Mouse (Mus musculus) embryonic facial prominence, embryonic 15.5 days (tissue): Measurements from ENCODE around the gene Flrt1. TPM values are rescaled to one million over a fixed set of nuclear protein-coding genes. Genes with fewer than 3 reads are reported as not detected.

Source experiments
- ATAC-seq: fragments of 200-750 bp; cut with Nextera tagmentation; 2 replicates; pipeline ENCODE4 v1.8.0; 2017; ENCODE audit warnings: low read depth, moderate TSS enrichment; ENCODE audit not compliant: insufficient number of reproducible peaks, low FRiP score, low TSS enrichment
- H3K27ac ChIP-seq: fragments of 300-500 bp; sonication (generic); replicated peaks from 2 replicates; pipeline ENCODE4 v1.5.1; 2015; ENCODE audit warnings: mild to moderate bottlenecking, inconsistent platforms
- H3K27me3 ChIP-seq: fragments of 300-500 bp; sonication (generic); 2 replicates; pipeline ENCODE4 v1.6.1; 2015; ENCODE audit warnings: inconsistent platforms
- H3K36me3 ChIP-seq: fragments of 300-500 bp; sonication (generic); 2 replicates; pipeline ENCODE4 v1.6.1; 2015; ENCODE audit warnings: mild to moderate bottlenecking, inconsistent platforms
- H3K4me1 ChIP-seq: fragments of 300-500 bp; sonication (generic); 2 replicates; pipeline ENCODE4 v1.6.1; 2015; ENCODE audit warnings: inconsistent platforms
- H3K4me2 ChIP-seq: fragments of 300-500 bp; sonication (generic); replicated peaks from 2 replicates; pipeline ENCODE4 v1.6.1; 2015; ENCODE audit warnings: mild to moderate bottlenecking, inconsistent platforms
- H3K4me3 ChIP-seq: fragments of 300-500 bp; sonication (generic); replicated peaks from 2 replicates; pipeline ENCODE4 v1.5.1; 2015; ENCODE audit warnings: mild to moderate bottlenecking, inconsistent platforms
- H3K9ac ChIP-seq: fragments of 300-500 bp; sonication (generic); 2 replicates; pipeline ENCODE4 v1.6.1; 2015; ENCODE audit warnings: inconsistent platforms
- H3K9me3 ChIP-seq: fragments of 300-500 bp; sonication (generic); replicated peaks from 2 replicates; pipeline ENCODE4 v1.6.1; 2016; ENCODE audit warnings: inconsistent platforms
- WGBS: fragments of 180-500 bp; shearing (Covaris S2); methylation state at CpG from one replicate; pipeline ENCODE4 v1.1.7; 2015; 5-methylcytosine and 5-hydroxymethylcytosine counted together
- polyA plus RNA-seq: library from polyadenylated mRNA; unstranded; fragments of >200 nt; fragmentation: Nextera tagmentation; extraction: Ambion mirVana; gene quantifications from 2 replicates; pipeline ENCODE4 v1.2.1, GENCODE M21; 2015

The Flrt1 gene
- polyA plus RNA-seq, 1 experiment from 2014 or later = 19.2 TPM

GRCm38 (mm10) chr19:7142207-7142915, 36.8 kb upstream of the Flrt1 start:
- no peaks in the 10 kb centered on the region for H3K9me3 ChIP-seq
- no peak overlapping the region for H3K9ac ChIP-seq
- H3K4me3 ChIP-seq = no peak overlapping the region
- peaks cover 17% of the 10 kb centered on the region for H3K27me3 ChIP-seq
- H3K4me2 ChIP-seq = no peak overlapping the region
- peaks cover 76% of the 10 kb centered on the region for H3K4me1 ChIP-seq
- no peak for ATAC-seq
- H3K36me3 ChIP-seq = no peaks in the 10 kb centered on the region
- WGBS = 32% methylated on average over 5 of the region's 5 CpGs
- no peak overlapping the region for H3K27ac ChIP-seq

GRCm38 (mm10) chr19:7140856-7141421, 35.4 kb upstream of the Flrt1 start:
- no peak overlapping the region for H3K9ac ChIP-seq
- WGBS = 45% methylated on average over 12 of the region's 12 CpGs
- H3K9me3 ChIP-seq = no peaks in the 10 kb centered on the region
- H3K27me3 ChIP-seq = peaks cover 14% of the 10 kb centered on the region
- no peak overlapping the region for H3K4me3 ChIP-seq
- H3K27ac ChIP-seq = peak overlapping the region; percentile 40; the same call in 1 of the 2 replicates
- no peaks in the 10 kb centered on the region for H3K36me3 ChIP-seq
- H3K4me2 ChIP-seq = no peak overlapping the region
- H3K4me1 ChIP-seq = peaks cover 87% of the 10 kb centered on the region
- ATAC-seq = no peak

GRCm38 (mm10) chr19:7140373-7140772, 34.8 kb upstream of the Flrt1 start:
- H3K4me3 ChIP-seq = no peak overlapping the region
- H3K9ac ChIP-seq = peak overlapping the region; percentile 21; the same call in 1 of the 2 replicates
- H3K27ac ChIP-seq = peak overlapping the region; percentile 40
- ATAC-seq = no peak
- 51% methylated on average over 6 of the region's 6 CpGs for WGBS
- H3K4me1 ChIP-seq = peaks cover 93% of the 10 kb centered on the region
- H3K4me2 ChIP-seq = no peak overlapping the region
- peaks cover 8% of the 10 kb centered on the region for H3K27me3 ChIP-seq
- H3K36me3 ChIP-seq = no peaks in the 10 kb centered on the region
- H3K9me3 ChIP-seq = no peaks in the 10 kb centered on the region

GRCm38 (mm10) chr19:7139321-7139720, 33.8 kb upstream of the Flrt1 start:
- Histone ChIP-seq H3K4me1 (peaks cover 99% of the 10 kb centered on the region), H3K4me2 (no peak overlapping the region), H3K27me3 (0 out of 2 replicates have a peak, but pooled peaks cover 2% of the 10 kb centered on the region), H3K36me3 (no peaks in the 10 kb centered on the region), H3K4me3 (no peak overlapping the region), H3K9me3 (no peaks in the 10 kb centered on the region), H3K9ac (no peak overlapping the region), H3K27ac (no peak overlapping the region)
- no peak for ATAC-seq
- WGBS = 40% methylated on average over 4 of the region's 4 CpGs

GRCm38 (mm10) chr19:7138327-7138726, 32.8 kb upstream of the Flrt1 start:
- ATAC-seq = no peak
- Histone ChIP-seq H3K27ac (no peak overlapping the region), H3K4me1 (peaks cover 95% of the 10 kb centered on the region), H3K9me3 (no peaks in the 10 kb centered on the region), H3K9ac (no peak overlapping the region), H3K27me3 (0 out of 2 replicates have a peak, but pooled peaks cover 2% of the 10 kb centered on the region), H3K4me3 (no peak overlapping the region), H3K4me2 (no peak overlapping the region), H3K36me3 (no peaks in the 10 kb centered on the region)
- 20% methylated on average over 14 of the region's 14 CpGs for WGBS

- Histone ChIP-seq H3K27me3 (peaks cover 2% of the 10 kb centered on the region; the same call in 1 of the 2 replicates), H3K27ac (peak overlapping the region; percentile 79), H3K9ac (no peak overlapping the region), H3K4me2 (no peak overlapping the region), H3K9me3 (no peaks in the 10 kb centered on the region), H3K4me1 (peaks cover 81% of the 10 kb centered on the region), H3K36me3 (no peaks in the 10 kb centered on the region), H3K4me3 (no peak overlapping the region)
- no peak for ATAC-seq
- 37% methylated on average over 14 of the region's 14 CpGs for WGBS
These were observed 31.4 kb upstream of the Flrt1 start for GRCm38 (mm10) chr19:7136714-7137498.

DNA sequence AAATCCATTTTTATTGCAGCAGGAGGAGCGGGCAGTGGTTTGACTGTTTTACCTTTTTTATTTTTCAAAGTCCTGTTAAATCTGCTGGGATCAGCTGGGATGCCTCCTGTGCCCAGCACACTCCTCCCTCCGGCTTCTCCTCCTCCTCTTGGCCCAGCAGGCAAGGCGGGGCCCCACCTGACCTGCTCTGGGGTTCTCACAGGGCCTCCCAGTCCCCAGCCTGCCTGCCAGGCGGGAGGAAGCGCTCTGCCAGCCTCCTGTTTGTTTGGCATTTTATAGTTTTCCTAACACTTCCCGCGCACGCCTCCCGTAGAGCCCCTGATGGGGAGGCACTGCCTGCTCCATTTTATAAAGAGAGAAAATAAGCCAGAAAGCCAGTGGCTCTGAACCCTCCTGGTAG, 30.5 kb upstream of the Flrt1 start:
- no peaks in the 10 kb centered on the region for H3K36me3 ChIP-seq
- peaks cover 2% of the 10 kb centered on the region; the same call in 1 of the 2 replicates for H3K27me3 ChIP-seq
- WGBS = 14% methylated on average over 9 of the region's 9 CpGs
- peak; percentile 61 for ATAC-seq
- peaks cover 72% of the 10 kb centered on the region for H3K4me1 ChIP-seq
- peak overlapping the region; percentile 24 for H3K4me2 ChIP-seq
- no peak overlapping the region for H3K4me3 ChIP-seq
- peak overlapping the region; percentile 79 for H3K27ac ChIP-seq
- H3K9ac ChIP-seq = no peak overlapping the region
- no peaks in the 10 kb centered on the region for H3K9me3 ChIP-seq

DNA sequence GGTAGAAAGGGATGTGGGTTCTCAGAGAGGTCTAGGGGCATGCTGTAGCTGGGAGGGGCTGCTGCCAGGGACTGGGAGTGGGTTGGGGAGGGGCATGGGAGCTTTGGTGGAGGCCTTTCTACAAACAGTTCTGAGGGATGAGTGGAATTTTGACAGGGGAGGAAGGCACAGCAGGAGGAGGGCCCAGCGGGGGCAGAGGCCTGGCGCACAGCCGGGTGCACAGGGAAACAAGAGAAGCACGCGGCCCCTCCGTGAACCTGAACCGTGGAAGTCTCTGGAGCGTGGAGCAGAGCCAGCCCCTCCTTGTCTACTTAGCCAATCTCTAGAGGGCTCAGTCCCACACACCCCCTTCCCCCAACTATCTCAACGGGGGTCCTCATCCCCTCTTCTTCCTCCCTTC, 30.0 kb upstream of the Flrt1 start:
- no peaks in the 10 kb centered on the region for H3K9me3 ChIP-seq
- H3K4me2 ChIP-seq = peak overlapping the region; percentile 24
- 5% methylated on average over 9 of the region's 9 CpGs for WGBS
- H3K4me3 ChIP-seq = no peak overlapping the region
- ATAC-seq = peak; percentile 61
- H3K27me3 ChIP-seq = peaks cover 2% of the 10 kb centered on the region; the same call in 1 of the 2 replicates
- H3K9ac ChIP-seq = no peak overlapping the region
- H3K36me3 ChIP-seq = no peaks in the 10 kb centered on the region
- H3K27ac ChIP-seq = peak overlapping the region; percentile 79
- peaks cover 67% of the 10 kb centered on the region for H3K4me1 ChIP-seq

DNA sequence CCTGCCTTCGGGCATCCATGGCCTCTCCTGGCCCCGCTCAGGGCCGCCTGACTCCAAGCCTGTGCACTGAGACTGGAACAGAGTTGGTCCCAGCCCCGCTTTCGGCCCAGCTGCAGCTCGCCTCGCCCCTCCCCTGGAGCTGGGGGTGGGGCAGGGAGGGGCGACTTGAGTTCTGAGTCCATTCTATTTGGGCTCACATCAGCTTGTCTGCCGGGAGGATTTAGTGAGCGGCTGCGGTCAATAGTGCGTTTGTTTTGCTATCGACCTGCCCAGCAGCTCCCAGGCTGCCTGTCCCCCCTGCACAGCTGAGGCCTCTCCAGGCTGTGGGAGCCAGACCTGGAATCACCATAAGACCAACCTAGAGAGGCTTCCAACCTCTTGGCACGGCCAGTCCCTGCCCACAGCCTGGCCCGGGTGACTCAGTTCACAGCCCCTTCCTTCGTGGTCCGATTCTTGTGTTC, 29.1 kb upstream of the Flrt1 start:
- H3K27ac ChIP-seq = peak overlapping the region; percentile 79
- no peaks in the 10 kb centered on the region for H3K36me3 ChIP-seq
- WGBS = 18% methylated on average over 17 of the region's 17 CpGs
- 0 out of 2 replicates have a peak overlapping the region, but pooled peaks have one; percentile 6 for H3K4me2 ChIP-seq
- peaks cover 66% of the 10 kb centered on the region for H3K4me1 ChIP-seq
- H3K4me3 ChIP-seq = no peak overlapping the region
- H3K9me3 ChIP-seq = no peaks in the 10 kb centered on the region
- ATAC-seq = no peak
- H3K9ac ChIP-seq = no peak overlapping the region
- H3K27me3 ChIP-seq = peaks cover 2% of the 10 kb centered on the region; the same call in 1 of the 2 replicates

DNA sequence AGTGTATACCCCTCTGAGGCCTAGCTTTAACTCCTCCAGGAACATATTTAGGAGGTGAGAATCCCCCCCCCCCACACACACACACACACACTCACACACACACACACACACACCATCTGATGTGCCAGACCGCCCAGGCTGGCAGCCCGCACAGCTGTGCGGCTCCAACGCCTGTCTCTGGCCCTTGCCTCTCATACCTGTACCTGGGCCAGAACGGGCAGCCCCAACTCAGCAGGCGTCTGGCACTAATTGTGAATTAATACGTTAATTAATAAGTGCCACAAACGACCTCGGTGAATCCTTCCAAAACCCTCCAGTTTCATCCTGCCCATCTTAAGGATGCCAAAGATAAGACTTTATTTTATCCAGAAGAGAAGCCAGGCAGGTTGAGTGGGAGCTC, 27.9 kb upstream of the Flrt1 start:
- no peak for ATAC-seq
- Histone ChIP-seq H3K4me2 (no peak overlapping the region), H3K9ac (no peak overlapping the region), H3K27ac (no peak overlapping the region), H3K27me3 (peaks cover 2% of the 10 kb centered on the region; the same call in 1 of the 2 replicates), H3K4me3 (no peak overlapping the region), H3K9me3 (no peaks in the 10 kb centered on the region), H3K4me1 (peaks cover 66% of the 10 kb centered on the region), H3K36me3 (no peaks in the 10 kb centered on the region)
- whole genome bisulfite sequencing = 77% methylated on average over 9 of the region's 9 CpGs

- Histone ChIP-seq H3K9ac (no peak overlapping the region), H3K36me3 (no peaks in the 10 kb centered on the region), H3K4me1 (peaks cover 50% of the 10 kb centered on the region), H3K4me2 (no peak overlapping the region), H3K9me3 (no peaks in the 10 kb centered on the region), H3K27me3 (no peaks in the 10 kb centered on the region; the same call in 1 of the 2 replicates), H3K27ac (no peak overlapping the region), H3K4me3 (no peak overlapping the region)
- WGBS = 75% methylated on average over 11 of the region's 11 CpGs
- ATAC-seq = no peak
These were observed 24.8 kb upstream of the Flrt1 start for GRCm38 (mm10) chr19:7130317-7130716.
